Mouse (Mus musculus) heart, embryonic 16.5 days (tissue): ENCODE results near the gene Mmab. TPM values are rescaled to one million over a fixed set of nuclear protein-coding genes. Genes with fewer than 3 reads are reported as not detected.

Experiments used
- ATAC-seq: fragments of 200-750 bp; cut with Nextera tagmentation; replicated peaks from 2 replicates; pipeline ENCODE4 v1.8.0; 2017; ENCODE audit warnings: moderate number of reproducible peaks; ENCODE audit not compliant: insufficient read depth, low FRiP score; ENCODE audit errors: extremely low read depth
- H3K27ac ChIP-seq: fragments of 300-500 bp; sonication (generic); 2 replicates; pipeline ENCODE4 v1.5.1; 2014; ENCODE audit warnings: mild to moderate bottlenecking, low read length, control low read depth, moderate library complexity
- H3K27me3 ChIP-seq: fragments of 300-500 bp; sonication (generic); 2 replicates; pipeline ENCODE4 v1.6.1; 2014; ENCODE audit warnings: low read length, mixed read lengths; ENCODE audit not compliant: control insufficient read depth, insufficient read depth
- H3K36me3 ChIP-seq: fragments of 300-500 bp; sonication (generic); 2 replicates; pipeline ENCODE4 v1.6.1; 2014; ENCODE audit not compliant: control insufficient read depth, insufficient read depth
- H3K4me1 ChIP-seq: fragments of 300-500 bp; sonication (generic); 2 replicates; pipeline ENCODE4 v1.6.1; 2014; ENCODE audit warnings: low read length, mixed read lengths; ENCODE audit not compliant: control insufficient read depth, insufficient read depth
- H3K4me2 ChIP-seq: fragments of 300-500 bp; sonication (generic); 2 replicates; pipeline ENCODE4 v1.6.1; 2014; ENCODE audit warnings: low read depth, mild to moderate bottlenecking, control low read depth, low read length
- H3K4me3 ChIP-seq: fragments of 300-500 bp; sonication (generic); 2 replicates; pipeline ENCODE4 v1.5.1; 2014; ENCODE audit warnings: mild to moderate bottlenecking, control low read depth, low read length
- H3K9ac ChIP-seq: fragments of 300-500 bp; sonication (generic); 2 replicates; pipeline ENCODE4 v1.6.1; 2014; ENCODE audit warnings: low read length, control low read depth
- H3K9me3 ChIP-seq: fragments of 300-500 bp; sonication (generic); replicated peaks from 2 replicates; pipeline ENCODE4 v1.6.1; 2016; ENCODE audit warnings: low read length; ENCODE audit not compliant: control insufficient read depth
- WGBS: fragments of 180-500 bp; shearing (Covaris S2); extraction: QIAGEN DNeasy Blood & Tissue Kit; methylation state at CpG from one replicate; pipeline ENCODE4 v1.1.7; 2014; 5-methylcytosine and 5-hydroxymethylcytosine counted together
- polyA plus RNA-seq: library from polyadenylated mRNA; unstranded; fragments of >200 nt; fragmentation: Nextera tagmentation; extraction: Ambion mirVana; gene quantifications from 2 replicates; pipeline ENCODE4 v1.2.1, GENCODE M21; 2015

The Mmab gene
- polyA plus RNA-seq, 1 experiment from 2014 or later: 24.5 TPM

GRCm38 (mm10) chr5:114456287-114456686, 12.4 kb upstream of the Mmab start:
- no peak overlapping the region for H3K4me2 ChIP-seq
- H3K27me3 ChIP-seq: 0 out of 2 replicates have a peak, but pooled peaks cover 2% of the 10 kb centered on the region
- no peak overlapping the region for H3K27ac ChIP-seq
- H3K4me3 ChIP-seq: no peak overlapping the region
- no peaks in the 10 kb centered on the region for H3K9me3 ChIP-seq
- WGBS: 81% methylated on average over 9 of the region's 9 CpGs
- H3K36me3 ChIP-seq: no peaks in the 10 kb centered on the region
- H3K4me1 ChIP-seq: 0 out of 2 replicates have a peak, but pooled peaks cover 3% of the 10 kb centered on the region
- no peak overlapping the region for H3K9ac ChIP-seq
- no peak for ATAC-seq

GRCm38 (mm10) chr5:114449011-114449410, 5.2 kb upstream of the Mmab start:
- Histone ChIP-seq H3K36me3 (peaks cover 4% of the 10 kb centered on the region; the same call in 1 of the 2 replicates), H3K4me1 (peaks cover 7% of the 10 kb centered on the region), H3K4me2 (no peak overlapping the region), H3K9ac (no peak overlapping the region), H3K9me3 (no peaks in the 10 kb centered on the region), H3K4me3 (no peak overlapping the region), H3K27ac (no peak overlapping the region), H3K27me3 (no peaks in the 10 kb centered on the region)
- no peak for ATAC-seq
- 82% methylated on average over 4 of the region's 4 CpGs for WGBS

- peak overlapping the region; percentile 87 for H3K4me3 ChIP-seq
- no peaks in the 10 kb centered on the region for H3K27me3 ChIP-seq
- WGBS: under 1% methylated on average over 21 of the region's 21 CpGs
- no peak for ATAC-seq
- no peaks in the 10 kb centered on the region for H3K9me3 ChIP-seq
- peak overlapping the region; percentile 84 for H3K9ac ChIP-seq
- H3K36me3 ChIP-seq: peaks cover 4% of the 10 kb centered on the region; the same call in 1 of the 2 replicates
- H3K27ac ChIP-seq: no peak overlapping the region
- H3K4me1 ChIP-seq: peaks cover 7% of the 10 kb centered on the region
- H3K4me2 ChIP-seq: peak overlapping the region; percentile 95
Measured at GRCm38 (mm10) chr5:114444368-114444692, 470 bp upstream of the Mmab start.

GRCm38 (mm10) chr5:114435588-114435987, 8.3 kb downstream of the Mmab start:
- no peak overlapping the region for H3K9ac ChIP-seq
- ATAC-seq: no peak
- no peak overlapping the region for H3K4me3 ChIP-seq
- WGBS: 90% methylated on average over 14 of the region's 14 CpGs
- no peaks in the 10 kb centered on the region for H3K27me3 ChIP-seq
- H3K4me1 ChIP-seq: no peaks in the 10 kb centered on the region
- H3K27ac ChIP-seq: no peak overlapping the region
- H3K4me2 ChIP-seq: no peak overlapping the region
- H3K9me3 ChIP-seq: no peaks in the 10 kb centered on the region
- no peaks in the 10 kb centered on the region; the same call in 1 of the 2 replicates for H3K36me3 ChIP-seq

DNA sequence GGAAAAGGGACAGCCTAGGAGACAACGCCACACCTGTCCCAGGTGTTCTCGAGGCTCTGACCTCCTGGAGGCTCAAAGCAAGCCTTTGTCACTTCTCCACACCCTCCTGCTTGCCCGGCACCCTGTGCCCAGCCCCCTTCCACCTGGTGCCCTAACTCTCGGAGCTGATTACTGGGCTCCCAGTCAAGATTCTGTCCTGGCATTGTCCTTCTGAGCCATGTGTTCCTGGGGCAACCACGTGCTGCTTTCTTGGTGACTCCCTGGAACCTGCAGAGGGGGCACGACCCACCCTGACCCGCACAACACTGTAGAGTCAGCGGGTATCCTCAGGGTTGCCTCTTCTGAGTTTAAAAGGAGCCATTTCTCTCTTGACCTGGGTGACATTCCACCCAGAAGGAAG, 9.5 kb downstream of the Mmab start:
- Histone ChIP-seq H3K27me3 (no peaks in the 10 kb centered on the region), H3K4me3 (no peak overlapping the region), H3K27ac (no peak overlapping the region), H3K36me3 (no peaks in the 10 kb centered on the region; the same call in 1 of the 2 replicates), H3K9ac (no peak overlapping the region), H3K4me1 (no peaks in the 10 kb centered on the region), H3K9me3 (no peaks in the 10 kb centered on the region), H3K4me2 (no peak overlapping the region)
- ATAC-seq: no peak
- 88% methylated on average over 8 of the region's 8 CpGs for WGBS

- H3K9me3 ChIP-seq: no peaks in the 10 kb centered on the region
- H3K27me3 ChIP-seq: no peaks in the 10 kb centered on the region
- no peaks in the 10 kb centered on the region for H3K4me1 ChIP-seq
- no peak overlapping the region for H3K9ac ChIP-seq
- no peak overlapping the region for H3K4me3 ChIP-seq
- ATAC-seq: no peak
- no peaks in the 10 kb centered on the region for H3K36me3 ChIP-seq
- no peak overlapping the region for H3K4me2 ChIP-seq
- no peak overlapping the region for H3K27ac ChIP-seq
- WGBS: 83% methylated on average over 7 of the region's 7 CpGs
Measured at GRCm38 (mm10) chr5:114429781-114430180, 14.1 kb downstream of the Mmab start.

- Histone ChIP-seq H3K36me3 (no peaks in the 10 kb centered on the region), H3K4me3 (no peak overlapping the region), H3K4me1 (no peaks in the 10 kb centered on the region), H3K9me3 (no peaks in the 10 kb centered on the region), H3K4me2 (no peak overlapping the region), H3K27ac (no peak overlapping the region), H3K27me3 (no peaks in the 10 kb centered on the region), H3K9ac (no peak overlapping the region)
- 73% methylated on average over 18 of the region's 18 CpGs for WGBS
- no peak for ATAC-seq
Measured at GRCm38 (mm10) chr5:114428621-114429020, 15.2 kb downstream of the Mmab start.

- Histone ChIP-seq H3K4me3 (no peak overlapping the region), H3K9me3 (no peaks in the 10 kb centered on the region), H3K27me3 (no peaks in the 10 kb centered on the region), H3K27ac (no peak overlapping the region), H3K4me2 (no peak overlapping the region), H3K36me3 (no peaks in the 10 kb centered on the region), H3K9ac (no peak overlapping the region), H3K4me1 (no peaks in the 10 kb centered on the region)
- ATAC-seq: no peak
- WGBS: 71% methylated on average over 6 of the region's 6 CpGs
Measured at GRCm38 (mm10) chr5:114426732-114427131, 17.1 kb downstream of the Mmab start.

- no peak overlapping the region for H3K4me2 ChIP-seq
- peaks cover 17% of the 10 kb centered on the region for H3K36me3 ChIP-seq
- no peaks in the 10 kb centered on the region for H3K4me1 ChIP-seq
- 79% methylated on average over 5 of the region's 5 CpGs for WGBS
- no peaks in the 10 kb centered on the region for H3K27me3 ChIP-seq
- no peak overlapping the region for H3K4me3 ChIP-seq
- no peak overlapping the region for H3K9ac ChIP-seq
- H3K27ac ChIP-seq: no peak overlapping the region
- ATAC-seq: no peak
- H3K9me3 ChIP-seq: no peaks in the 10 kb centered on the region
Measured at GRCm38 (mm10) chr5:114423961-114424360, 19.9 kb downstream of the Mmab start.

DNA sequence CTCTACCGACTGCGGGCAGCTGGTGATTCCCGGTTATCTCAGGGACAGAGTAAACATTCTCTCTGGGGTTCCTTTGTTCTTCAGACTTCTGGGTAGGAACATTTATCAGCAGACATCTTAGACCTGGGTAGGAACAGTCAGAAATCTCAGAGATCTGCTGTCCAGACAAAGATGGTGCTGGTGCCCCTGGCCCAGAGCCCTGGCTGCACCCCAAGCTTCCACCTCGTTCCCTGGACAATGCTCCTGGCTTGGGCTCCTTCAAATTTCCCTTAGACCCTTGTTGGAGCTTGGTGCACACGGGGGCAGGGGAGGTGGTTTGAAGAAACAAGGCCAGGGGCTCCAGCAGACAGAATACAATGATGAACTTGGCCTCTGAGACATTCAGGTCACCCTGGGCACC, 21.3 kb downstream of the Mmab start:
- no peak overlapping the region for H3K27ac ChIP-seq
- 15% methylated on average over 5 of the region's 5 CpGs for WGBS
- H3K27me3 ChIP-seq: no peaks in the 10 kb centered on the region
- no peak overlapping the region for H3K4me3 ChIP-seq
- H3K4me2 ChIP-seq: no peak overlapping the region
- H3K9ac ChIP-seq: no peak overlapping the region
- H3K36me3 ChIP-seq: peaks cover 26% of the 10 kb centered on the region
- ATAC-seq: no peak
- no peaks in the 10 kb centered on the region for H3K4me1 ChIP-seq
- H3K9me3 ChIP-seq: no peaks in the 10 kb centered on the region
